Mouse (Mus musculus) embryo, embryonic 10.5 days (tissue): ENCODE measurements around the gene Hspa5.
"Not testable (repeated sequence)": the region's sequence is repeated elsewhere in the genome, so short reads cannot be mapped to it uniquely, and the experiment has no call there.

Source experiments
- DNase-seq: peaks from one replicate; pipeline ENCODE4 v3.0.0-alpha.2; 2015; ENCODE audit warnings: low spot score

Hspa5 gene

DNA sequence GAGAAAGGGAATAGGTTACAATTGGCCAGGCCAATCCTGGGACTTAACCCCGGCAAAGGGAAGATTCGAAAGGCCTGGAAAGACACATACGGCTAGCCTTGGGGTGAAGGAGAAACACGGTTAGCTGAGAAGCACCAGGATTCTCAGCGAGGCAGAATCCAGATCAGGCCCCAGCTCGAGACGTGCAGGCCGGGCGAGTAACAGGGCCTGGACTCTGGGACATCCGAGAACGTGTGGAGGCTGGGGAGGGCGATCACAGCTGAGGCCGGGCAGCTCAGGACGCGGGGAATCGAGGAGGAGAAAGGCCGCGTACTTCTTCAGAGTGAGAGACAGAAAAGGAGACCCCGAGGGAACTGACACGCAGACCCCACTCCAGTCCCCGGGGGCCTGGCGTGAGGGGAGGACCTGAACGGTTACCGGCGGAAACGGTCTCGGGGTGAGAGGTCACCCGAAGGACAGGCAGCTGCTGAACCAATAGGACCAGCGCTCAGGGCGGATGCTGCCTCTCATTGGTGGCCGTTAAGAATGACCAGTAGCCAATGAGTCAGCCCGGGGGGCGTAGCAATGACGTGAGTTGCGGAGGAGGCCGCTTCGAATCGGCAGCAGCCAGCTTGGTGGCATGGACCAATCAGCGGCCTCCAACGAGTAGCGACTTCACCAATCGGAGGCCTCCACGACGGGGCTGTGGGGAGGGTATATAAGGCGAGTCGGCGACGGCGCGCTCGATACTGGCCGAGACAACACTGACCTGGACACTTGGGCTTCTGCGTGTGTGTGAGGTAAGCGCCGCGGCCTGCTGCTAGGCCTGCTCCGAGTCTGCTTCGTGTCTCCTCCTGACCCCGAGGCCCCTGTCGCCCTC, at the start of gene Hspa5:
Gene Hspa5, plus strand, starts transcription at position 603 of the 859 bp plus-strand sequence.
- peak; percentile 100 for DNase-seq

DNA sequence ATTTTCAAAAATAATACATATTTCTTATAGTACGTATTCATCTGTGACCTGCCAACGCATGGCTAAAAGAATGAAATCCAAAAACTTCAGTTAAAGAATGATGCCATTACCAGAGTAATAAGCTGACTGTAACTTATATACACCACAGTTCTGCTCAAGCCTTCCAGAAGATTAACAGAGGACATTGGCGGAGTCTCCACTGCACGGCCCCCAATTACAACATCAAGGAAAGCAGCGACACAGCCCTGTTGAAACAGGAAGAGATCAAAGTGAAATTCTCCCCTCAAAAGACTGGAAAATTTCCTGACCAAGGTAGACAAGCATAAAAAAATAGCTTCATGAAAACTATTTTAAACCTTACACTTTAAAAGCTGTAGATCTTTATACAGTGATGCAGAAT, 46.5 kb upstream of the Hspa5 start:
- DNase-seq, result no peak

DNA sequence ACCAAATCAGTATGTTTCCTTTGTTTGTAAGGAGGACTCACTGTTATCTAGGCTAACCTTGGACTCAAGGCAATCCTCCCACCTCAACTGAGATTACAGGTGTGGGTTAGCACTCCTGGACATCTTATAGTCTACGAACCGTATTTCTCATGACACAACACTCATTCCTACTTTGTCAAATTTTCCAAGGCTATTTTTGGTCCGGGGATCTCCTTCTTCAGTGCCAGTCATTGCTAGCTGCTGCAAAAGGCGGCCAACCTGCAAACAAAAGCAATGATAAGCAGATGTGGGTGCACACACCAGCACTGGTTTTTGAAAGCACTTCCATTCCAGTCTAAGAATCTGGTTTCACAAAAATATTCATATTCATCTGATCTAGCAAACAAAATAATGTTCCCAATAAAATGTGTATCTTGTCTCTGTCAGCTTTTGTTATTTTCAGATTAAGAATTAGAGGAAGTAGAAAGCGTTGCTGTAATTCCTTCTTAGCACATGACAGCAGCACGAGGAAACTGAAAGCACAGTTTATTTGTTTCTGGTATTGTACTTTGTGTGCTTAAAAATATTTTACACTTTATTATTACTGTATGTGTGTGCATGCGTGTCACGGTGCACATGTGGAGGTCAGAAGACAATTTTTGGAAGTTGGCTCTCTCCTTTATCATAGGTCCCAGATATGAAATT, 44.6 kb upstream of the Hspa5 start:
- DNase-seq, result no peak

DNA sequence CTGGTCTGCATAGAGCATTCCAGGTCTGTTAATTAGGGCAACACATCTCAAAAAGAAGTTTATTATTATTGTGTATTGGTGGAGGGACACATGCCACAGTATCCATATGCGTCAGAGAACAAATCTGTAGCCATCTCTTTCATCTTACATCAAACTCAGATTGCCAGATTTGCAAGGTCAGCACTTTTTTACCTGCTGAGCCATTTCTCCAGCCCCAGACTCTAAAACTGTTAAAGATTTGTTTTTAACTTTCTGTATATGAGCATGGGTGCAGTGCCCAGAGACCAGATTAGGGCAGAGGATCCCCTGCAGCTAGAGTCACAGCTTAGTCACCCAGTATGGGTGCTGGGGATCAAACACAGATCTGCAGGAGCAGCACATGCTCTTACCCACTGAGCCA, 35.1 kb upstream of the Hspa5 start:
- no peak for DNase-seq

DNA sequence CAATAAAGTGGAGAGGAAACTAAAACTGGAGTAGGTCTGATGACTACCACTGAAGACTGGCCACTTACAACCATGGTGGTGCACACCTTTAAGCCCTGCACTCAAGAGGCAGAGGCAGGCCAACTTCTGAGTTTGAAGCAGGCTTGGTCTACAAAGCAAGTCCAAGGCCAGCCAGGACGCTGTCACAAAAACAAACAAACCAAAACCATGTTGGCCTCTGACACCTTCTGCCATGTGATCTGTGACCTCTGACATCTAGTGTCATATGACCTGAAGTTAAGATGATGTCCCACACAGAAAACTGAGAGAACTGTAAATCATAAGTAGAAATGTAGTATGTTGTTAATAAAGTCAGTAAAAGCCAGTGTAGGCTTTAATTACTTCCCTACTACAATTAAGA, 33.9 kb upstream of the Hspa5 start:
- no peak for DNase-seq

DNA sequence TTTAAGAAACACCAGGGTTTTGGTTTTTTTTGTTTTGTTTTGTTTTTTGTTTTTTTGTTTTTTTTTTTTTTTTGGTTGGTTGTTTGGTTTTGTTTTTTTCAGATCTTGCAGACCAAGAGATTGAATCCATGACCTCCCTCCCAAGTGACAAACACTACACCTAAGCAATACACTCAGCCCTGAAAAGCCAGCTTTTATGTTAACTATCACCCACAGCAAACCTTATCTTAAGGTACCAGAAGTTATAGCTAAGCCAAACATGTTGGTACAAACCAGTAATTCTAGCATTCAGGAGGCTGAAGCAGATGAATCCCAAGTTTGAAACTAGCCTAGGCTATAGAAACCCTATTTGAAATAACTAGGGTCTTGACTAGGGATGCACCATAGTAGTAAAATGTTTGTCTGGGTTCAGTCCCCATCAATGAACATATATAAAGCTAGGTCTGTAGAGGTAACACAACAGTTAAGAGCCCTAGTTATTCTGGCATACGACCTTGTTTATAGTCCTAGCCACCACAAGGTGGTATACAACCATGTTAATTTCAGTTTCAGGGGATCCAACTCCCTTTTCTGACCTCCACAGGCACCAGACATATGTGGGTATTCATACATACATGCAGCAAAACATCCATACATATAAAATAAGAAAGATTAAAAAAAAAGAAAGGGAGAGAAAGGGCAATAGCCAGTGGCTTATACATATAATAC, 31.9 kb upstream of the Hspa5 start:
- DNase-seq, result no peak

DNA sequence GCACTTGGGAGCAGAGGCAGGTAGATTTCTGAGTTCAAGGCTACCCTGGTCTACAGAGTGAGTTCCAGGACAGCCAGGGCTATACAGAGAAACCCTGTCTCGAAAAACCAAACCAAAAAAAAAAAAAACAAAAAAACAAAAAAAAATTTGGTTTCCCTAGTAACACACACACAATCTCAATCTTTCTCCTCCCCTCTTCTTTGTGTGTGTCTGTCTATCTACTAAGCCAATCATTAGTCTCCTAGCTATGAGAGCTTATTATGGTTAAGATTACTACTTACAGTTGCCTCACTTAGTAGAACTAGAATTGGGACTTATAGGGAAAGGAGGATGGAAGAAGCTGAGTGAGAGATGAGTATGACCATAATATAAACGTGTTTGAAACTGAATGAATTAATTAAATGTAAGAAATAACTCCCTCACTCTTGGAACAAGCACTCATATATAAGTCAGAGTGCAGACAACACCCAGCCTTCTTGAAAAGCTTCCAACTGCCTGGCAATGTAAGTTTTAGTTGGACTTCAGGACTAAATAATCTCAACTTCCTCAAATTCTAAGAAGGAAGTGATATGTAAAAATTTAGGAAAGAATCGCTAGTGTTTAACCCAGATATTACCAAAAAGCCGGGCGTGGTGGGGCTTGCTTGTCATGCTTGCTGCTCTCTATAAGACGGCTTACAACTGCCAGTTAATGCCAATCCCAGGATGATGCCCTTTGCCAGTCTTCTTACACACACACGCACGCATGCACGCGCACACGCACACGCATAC, 30.2 kb upstream of the Hspa5 start:
- DNase-seq, result no peak

DNA sequence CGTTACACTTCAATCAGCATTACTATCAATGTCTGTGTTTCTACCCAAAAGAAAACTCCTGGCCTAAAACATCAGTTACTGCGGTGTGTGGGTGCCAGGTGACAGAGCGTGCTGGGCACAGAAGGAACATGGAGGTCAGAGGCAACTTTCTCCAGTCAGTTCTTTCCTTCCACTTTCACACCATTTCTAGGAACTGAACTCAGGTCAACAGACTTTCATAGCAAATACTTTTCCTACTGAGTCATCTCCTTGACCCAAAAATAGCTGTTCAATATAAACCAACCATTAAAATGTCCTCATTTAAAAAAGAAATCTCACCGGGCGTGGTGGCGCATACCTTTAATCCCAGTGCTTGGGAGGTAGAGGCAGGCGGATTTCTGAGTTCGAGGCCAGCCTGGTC, 29.1 kb upstream of the Hspa5 start:
- DNase-seq, result no peak

DNA sequence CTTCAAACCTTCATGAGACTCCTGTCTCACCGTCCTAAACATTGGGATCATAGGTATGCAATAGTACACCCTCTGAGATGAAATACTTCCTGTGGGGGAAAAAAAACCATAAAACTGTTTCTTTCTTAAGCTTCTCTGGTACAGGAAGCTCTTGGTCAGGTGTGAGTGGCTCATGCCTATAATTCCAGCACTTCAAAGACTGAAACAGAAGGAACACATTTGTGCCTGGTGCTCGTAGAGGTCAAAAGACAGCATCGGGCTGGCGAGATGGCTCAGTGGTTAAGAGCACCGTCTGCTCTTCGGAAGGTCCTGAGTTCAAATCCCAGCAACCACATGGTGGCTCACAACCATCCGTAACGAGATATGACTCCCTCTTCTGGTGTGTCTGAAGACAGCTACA, 27.3 kb upstream of the Hspa5 start:
- no peak for DNase-seq

DNA sequence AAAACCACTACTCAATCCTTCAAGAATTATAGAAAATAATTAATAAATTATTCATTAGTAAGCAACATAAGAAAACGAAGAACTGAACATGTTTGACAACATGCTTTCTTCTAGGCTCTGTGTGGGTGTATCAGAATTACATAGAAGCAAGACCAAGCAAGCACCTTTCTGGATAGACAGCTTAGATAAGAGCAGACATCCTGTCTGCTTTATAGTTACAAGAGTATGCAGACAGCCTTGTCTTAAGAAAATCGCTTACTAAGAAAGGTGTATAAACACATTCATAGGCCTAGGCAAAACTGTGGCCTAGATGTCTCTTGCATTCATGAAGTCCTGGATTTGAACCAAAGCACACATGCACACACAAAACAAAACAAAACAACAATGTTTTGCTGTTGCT, 26.1 kb upstream of the Hspa5 start:
- DNase-seq, result no peak

DNA sequence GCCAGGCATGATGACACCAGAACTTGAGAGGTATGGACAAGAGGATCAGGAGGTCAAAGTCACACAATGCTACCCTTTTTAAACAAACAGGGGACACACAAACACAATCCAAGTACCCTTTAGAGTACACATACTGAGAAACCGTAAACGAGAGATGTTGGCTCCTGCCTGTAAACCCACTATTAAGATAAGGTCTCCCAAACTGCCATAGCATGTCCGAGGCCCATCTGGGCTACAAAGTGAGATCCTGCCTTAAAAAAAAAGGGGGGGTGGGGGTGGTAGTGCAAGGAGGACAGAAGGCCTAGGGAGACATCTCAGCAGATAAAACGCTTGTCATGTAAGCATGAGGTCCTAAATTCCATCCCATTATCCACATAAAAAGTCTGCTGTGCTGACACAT, 23.3 kb upstream of the Hspa5 start:
- DNase-seq, result no peak

DNA sequence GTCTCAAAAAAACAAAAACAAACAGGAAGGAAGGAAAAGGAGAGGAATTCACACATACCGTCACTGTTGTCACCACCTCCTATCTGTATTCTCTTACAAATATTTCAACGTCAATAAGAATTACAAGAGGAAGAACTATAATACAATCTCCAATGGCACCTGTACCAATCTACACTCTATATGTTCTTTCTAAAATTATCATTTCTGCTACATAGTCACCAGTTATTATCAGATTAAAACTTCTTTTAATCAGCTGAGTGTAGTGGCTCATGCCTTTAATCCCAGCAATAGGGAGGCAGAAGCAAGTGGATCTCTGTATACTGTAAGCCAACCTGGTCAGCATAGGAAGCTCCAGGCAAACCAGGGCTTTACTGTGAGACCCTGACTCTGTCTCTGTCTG, 21.5 kb upstream of the Hspa5 start:
- DNase-seq, result no peak

DNA sequence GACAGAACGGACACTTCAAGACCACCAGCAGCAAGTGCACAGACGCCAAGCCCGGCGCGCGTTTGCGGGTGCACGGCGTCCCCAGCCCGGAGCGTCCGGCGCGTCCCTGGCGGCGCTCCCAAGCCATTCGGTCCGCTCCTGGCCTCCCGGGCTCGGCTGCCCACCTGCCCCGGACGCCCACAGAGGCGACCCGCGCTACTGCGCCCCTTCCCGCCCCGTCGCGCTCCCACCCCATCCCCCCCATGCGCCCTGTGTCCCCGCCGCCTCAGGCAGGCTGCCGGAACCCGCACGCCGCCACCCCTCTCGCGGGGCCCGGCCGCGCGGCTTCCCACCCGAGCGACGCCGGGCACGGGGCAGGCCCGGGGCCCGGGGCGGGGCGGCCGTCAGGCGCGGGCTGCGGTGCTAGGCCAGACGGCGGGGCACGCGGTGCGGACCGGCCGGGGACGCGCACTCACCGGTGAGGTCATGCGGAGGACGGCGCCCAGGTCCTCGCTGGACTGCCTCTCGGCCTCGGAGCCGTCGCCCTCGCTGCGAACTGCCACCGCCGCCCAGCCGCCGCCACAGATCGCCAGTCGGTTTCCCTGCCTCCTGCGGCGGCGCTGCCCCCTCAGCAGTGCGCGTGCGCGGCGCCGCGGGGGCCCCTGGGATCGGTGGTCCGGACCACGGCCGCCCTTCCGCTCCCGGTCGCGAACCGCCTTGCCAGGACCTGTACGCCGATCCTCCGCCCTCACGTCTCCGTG, 17.8 kb upstream of the Hspa5 start:
- peak; percentile 87 for DNase-seq

DNA sequence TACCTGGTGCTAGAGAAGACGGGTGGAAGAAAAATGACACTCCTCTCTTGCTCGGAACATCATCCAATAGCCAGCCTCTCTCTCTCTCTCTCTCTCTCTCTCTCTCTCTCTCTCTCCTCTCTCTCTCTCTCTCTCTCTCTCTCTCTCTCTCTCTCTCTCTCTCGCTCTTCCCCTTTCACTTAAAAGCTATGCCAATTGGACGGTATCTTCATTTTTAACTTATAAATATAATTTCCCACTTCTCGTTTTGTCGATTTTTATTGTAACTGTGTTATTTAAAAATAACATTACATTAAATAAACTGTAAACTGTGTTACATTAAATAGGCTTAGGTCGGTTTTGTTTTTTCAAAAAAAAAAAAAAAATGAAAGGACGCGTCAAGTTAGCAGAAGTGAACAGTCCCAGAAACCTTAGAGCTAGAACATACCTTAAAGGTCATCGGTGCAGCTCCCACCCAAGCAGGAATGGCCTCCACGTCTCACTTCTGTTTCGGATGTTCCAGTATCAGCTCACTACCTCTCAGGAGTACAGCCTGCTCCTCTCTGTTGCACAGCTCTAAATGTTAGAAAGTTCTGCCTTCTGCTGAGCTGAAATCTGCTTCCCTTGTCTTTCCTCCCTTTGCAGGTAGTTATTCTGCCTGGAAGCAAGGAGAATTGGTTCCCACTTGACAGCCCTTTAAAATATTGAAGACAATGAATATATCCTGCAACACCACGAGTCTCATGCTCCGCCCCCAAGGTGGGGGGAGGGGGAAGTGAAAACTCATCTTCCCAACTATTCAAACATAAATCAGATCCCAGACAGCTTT, 17.0 kb upstream of the Hspa5 start, which contains the start of gene Gapvd1:
Gene Gapvd1, minus strand, starts transcription at position 682 of the 808 bp plus-strand sequence.
- peak; percentile 83 for DNase-seq

DNA sequence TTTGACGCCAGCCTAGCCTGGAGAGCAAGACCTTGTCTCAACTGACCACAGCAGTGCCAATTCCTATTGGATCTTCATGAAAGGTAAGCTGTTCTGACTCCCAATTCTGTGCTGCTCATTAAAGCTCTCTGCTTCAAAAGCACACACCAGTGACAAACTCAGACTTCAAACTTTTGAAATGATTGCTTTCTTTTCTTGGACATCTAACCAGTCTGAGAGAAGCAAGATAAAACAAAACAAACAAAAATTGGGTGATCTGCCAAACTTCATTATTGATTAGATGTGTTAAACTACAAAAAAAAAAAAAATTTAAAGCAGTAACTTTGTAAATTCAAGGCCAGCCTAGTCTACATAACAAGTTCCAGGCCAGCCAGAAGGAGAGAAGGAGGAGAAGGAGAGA, 14.4 kb upstream of the Hspa5 start:
- no peak for DNase-seq

DNA sequence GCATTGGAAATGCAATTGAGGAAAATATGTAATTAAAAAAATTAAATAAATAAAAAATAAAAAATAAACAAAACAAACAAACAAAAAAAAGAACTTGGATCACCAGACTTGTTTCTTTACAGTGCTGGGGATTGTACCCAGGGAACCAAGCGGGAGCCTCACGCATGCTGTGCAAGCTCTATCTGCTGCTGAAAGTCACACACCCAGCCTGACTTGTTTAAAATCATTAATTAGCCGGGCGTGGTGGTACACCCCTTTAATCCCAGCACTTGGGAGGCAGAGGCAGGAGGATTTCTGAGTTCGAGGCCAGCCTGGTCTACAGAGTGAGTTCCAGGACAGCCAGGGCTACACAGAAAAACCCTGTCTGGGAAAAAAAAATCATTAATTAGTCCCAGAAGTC, 10.5 kb upstream of the Hspa5 start:
- DNase-seq, result not testable (repeated sequence)

DNA sequence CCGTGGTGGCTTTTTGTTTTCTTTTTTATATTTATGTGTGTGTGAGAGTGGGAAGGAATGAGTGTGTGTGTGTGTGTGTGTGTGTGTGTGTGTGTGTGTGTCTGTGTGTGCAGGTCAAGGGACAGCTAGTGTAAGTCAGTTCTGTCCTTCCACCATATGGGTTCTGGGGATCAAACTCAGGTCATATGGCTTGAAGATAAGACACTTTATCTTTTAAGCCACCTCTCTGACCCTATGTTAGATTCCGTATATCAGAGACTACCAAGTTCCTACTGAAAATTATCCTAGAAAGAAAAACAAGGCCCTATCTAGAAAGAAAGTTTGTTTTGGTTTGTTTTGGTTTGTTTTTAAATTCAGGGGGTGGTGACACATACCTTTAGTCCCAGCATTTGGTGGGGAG, 9.6 kb upstream of the Hspa5 start:
- DNase-seq, result no peak

DNA sequence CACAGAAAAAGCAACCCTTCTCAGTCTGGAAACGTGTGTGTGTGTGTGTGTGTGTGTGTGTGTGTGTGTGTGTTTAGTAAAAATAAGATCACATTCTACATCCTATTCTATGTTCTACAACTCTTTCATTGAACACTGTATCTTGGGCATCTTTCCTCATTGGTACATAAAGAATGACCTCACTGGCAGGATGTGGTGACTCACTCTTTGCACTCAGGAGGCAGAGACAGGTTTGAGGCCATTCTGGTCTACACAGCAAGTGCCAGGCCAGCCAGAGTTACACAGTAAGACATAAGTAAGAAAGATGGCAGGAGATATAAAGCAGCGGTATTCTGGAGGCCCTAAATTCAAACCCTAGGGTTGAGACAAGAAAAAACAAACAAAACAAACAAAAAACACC, 8.9 kb upstream of the Hspa5 start:
- no peak for DNase-seq

DNA sequence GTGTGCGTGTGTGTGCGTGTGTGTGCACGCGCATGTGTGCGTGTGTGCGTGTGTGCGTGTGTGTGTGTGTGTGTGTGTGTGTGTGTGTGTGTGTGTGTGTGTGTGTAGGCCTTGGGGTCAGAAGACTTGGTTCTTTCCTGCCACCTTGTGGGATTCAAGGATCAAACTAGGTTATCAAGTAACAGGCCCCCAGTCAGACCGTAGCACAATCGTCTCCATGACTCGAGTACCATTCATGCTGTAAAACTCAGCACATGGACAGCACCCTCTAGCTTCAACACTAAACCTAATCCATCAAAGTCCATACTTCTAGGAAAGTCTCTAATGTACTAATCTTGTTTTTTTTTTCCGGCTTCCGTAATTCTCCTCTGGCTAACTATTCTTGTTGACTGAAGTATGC, 7.0 kb upstream of the Hspa5 start:
- DNase-seq, result no peak

DNA sequence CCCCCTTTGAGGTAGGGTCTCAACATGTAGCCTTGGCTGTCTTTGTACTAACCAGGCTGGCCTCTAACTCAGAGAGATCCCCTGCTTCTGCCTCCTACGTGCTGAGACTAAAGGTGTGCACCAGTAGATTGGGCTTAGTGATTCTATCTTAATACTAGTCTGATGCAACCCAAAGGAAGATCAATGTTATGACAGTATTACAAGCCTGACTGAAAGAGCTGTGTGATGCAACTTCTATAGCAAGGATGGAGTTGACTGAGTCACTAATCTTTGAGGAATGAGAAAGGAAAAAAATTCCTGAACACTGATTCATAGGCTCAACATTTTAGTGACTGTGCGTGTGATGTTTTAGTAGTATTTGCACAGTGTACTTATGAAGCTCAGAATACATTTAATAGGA, 1.7 kb upstream of the Hspa5 start:
- no peak for DNase-seq

DNA sequence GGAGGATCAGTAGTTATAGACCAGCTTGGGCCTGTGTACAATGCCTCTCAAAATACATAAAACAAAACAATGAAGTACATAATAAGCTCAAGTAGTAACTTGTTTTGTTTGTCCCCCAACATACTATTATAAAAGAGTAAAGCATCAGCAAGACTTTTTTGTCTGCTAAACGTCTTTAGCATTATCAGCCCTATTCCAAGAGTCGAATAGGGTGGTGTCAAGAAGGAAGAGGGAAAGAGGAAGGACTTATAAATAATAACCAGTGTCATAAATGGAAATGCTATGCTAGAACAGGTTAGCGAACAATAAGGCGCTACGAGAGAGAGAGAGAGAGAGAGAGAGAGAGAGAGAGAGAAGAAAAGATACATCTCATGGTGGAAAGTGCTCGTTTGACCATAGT, 819 bp upstream of the Hspa5 start:
- DNase-seq, result no peak
